Mouse (Mus musculus) kidney, postnatal 0 days (tissue): ENCODE measurements around the gene Vmn1r80. TPM values are rescaled to one million over a fixed set of nuclear protein-coding genes. Genes with fewer than 3 reads are reported as not detected.
"Not testable (repeated sequence)": the region's sequence is repeated elsewhere in the genome, so short reads cannot be mapped to it uniquely, and the experiment has no call there.

Source experiments
- ATAC-seq: fragments of 200-750 bp; cut with Nextera tagmentation; replicated peaks from 2 replicates; pipeline ENCODE4 v1.8.0; 2017; ENCODE audit warnings: low read depth, moderate number of reproducible peaks, moderate TSS enrichment, moderate library complexity; ENCODE audit not compliant: low FRiP score
- DNase-seq: peaks from one replicate; pipeline ENCODE4 v3.0.0-alpha.2; 2016; ENCODE audit warnings: low spot score
- H3K27ac ChIP-seq: fragments of 300-500 bp; sonication (generic); 2 replicates; pipeline ENCODE4 v1.5.1; 2014; ENCODE audit warnings: mild to moderate bottlenecking
- H3K27me3 ChIP-seq: fragments of 300-500 bp; sonication (generic); 2 replicates; pipeline ENCODE4 v1.6.1; 2014; ENCODE audit warnings: low read length, mixed read lengths; ENCODE audit not compliant: insufficient read depth
- H3K36me3 ChIP-seq: fragments of 300-500 bp; sonication (generic); 2 replicates; pipeline ENCODE4 v1.6.1; 2014; ENCODE audit warnings: low read length, mixed read lengths; ENCODE audit not compliant: insufficient read depth
- H3K4me1 ChIP-seq: fragments of 300-500 bp; sonication (generic); replicated peaks from 2 replicates; pipeline ENCODE4 v1.6.1; 2014; ENCODE audit warnings: antibody characterized with exemption, low read length, mixed read lengths; ENCODE audit not compliant: insufficient read depth
- H3K4me2 ChIP-seq: fragments of 300-500 bp; sonication (generic); 2 replicates; pipeline ENCODE4 v1.6.1; 2014; ENCODE audit warnings: mild to moderate bottlenecking, low read length, moderate library complexity, mixed read lengths
- H3K4me3 ChIP-seq: fragments of 300-500 bp; sonication (generic); replicated peaks from 2 replicates; pipeline ENCODE4 v1.5.1; 2014; ENCODE audit warnings: low read depth, low read length
- H3K9ac ChIP-seq: fragments of 300-500 bp; sonication (generic); 2 replicates; pipeline ENCODE4 v1.6.1; 2014; ENCODE audit warnings: low read depth, low read length
- H3K9me3 ChIP-seq: fragments of 300-500 bp; sonication (generic); replicated peaks from 2 replicates; pipeline ENCODE4 v1.6.1; 2016; ENCODE audit warnings: low read length, inconsistent platforms, mixed read lengths
- CTCF ChIP-seq: IDR thresholded peaks from 2 replicates; pipeline ENCODE4 v1.5.1; 2016; ENCODE audit warnings: antibody characterized with exemption, low read depth, mild to moderate bottlenecking, moderate library complexity
- WGBS: fragments of 180-500 bp; shearing (Covaris S2); extraction: QIAGEN DNeasy Blood & Tissue Kit; methylation state at CpG from one replicate; pipeline ENCODE4 v1.1.7; 2014; 5-methylcytosine and 5-hydroxymethylcytosine counted together
- polyA plus RNA-seq: library from polyadenylated mRNA; unstranded; fragments of >200 nt; fragmentation: Nextera tagmentation; extraction: Ambion mirVana; gene quantifications from 2 replicates; pipeline ENCODE4 v1.2.1, GENCODE M21; 2015

Gene Vmn1r80
- not detected in 2 replicates for polyA plus RNA-seq

- WGBS, result 83% methylated on average over 1 of the region's 1 CpGs
- DNase-seq, result no peak
- Histone ChIP-seq H3K27ac (no peak within 1 kb of the TSS), H3K4me1 (no peaks in the 10 kb centered on the region), H3K9ac (no peak within 1 kb of the TSS), H3K9me3 (no peaks in the 10 kb centered on the region), H3K4me3 (no peak within 1 kb of the TSS), H3K27me3 (no peaks in the 10 kb centered on the region), H3K4me2 (no peak within 1 kb of the TSS), H3K36me3 (no peaks in the 10 kb centered on the region)
- TF ChIP-seq CTCF, result no peak
- ATAC-seq, result no peak
Observed at GRCm38 (mm10) chr7:12188986-12189385, at the start of gene Vmn1r80. TSS of gene Vmn1r80 (plus strand) at chr7:12189286.

DNA sequence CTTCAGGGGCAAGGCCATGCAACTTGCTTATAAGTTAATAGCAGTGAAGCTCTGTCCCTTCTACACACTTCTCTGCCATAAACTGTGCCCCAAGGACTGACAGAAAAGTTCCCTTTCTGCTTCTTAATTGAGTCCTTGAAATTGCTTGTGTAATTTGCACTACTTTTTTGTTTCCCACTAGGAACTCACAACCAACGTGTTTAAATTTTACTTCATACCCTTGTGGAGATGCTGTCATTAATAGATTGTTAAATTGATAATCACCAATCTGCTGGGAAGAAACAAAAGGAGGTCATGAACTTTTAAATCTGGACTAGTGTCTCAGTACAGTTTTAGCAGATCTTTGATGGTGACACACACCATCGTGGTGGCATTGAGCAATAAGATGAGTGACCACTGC is 39.1 kb upstream of the Vmn1r80 start, which contains the start of gene Vmn1r78:
TSS of gene Vmn1r78 (plus strand) at position 301 of the 400 bp plus-strand sequence.
- no peak for DNase-seq
- Histone ChIP-seq H3K36me3 (no peaks in the 10 kb centered on the region), H3K9ac (no peak within 1 kb of the TSS), H3K4me2 (no peak within 1 kb of the TSS), H3K4me1 (no peaks in the 10 kb centered on the region), H3K9me3 (no peaks in the 10 kb centered on the region), H3K27me3 (no peaks in the 10 kb centered on the region), H3K4me3 (no peak within 1 kb of the TSS), H3K27ac (no peak within 1 kb of the TSS)
- TF ChIP-seq CTCF, result no peak
- no peak for ATAC-seq
- 53% methylated on average over 2 of the region's 2 CpGs for WGBS

DNA sequence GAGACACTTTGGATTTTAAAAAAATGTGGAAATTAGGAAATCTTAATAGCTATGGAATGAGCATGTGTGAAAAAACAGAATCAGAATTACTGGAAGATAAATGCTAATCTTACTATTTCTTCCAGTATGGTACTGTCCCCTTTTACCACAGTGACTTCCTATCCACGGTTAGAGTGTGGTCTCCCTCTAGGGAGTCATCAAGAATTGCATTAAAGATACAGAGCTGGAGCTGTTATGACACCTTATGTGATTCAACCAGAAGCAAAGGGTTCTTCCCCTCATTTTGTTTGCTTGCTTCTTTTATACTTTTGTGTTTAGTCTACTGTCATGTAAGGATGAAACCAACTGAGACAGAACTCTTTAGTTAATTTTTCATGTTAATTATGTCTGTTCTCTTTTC is 32.6 kb upstream of the Vmn1r80 start:
- WGBS, result 17% methylated on average over 1 of the region's 1 CpGs

GRCm38 (mm10) chr7:12170979-12171378 is 18.1 kb upstream of the Vmn1r80 start, which contains the start of gene Vmn1r79:
TSS of gene Vmn1r79 (plus strand) at chr7:12171279.
- not testable (repeated sequence) for H3K27me3 ChIP-seq, ATAC-seq, DNase-seq, H3K4me2 ChIP-seq, H3K9me3 ChIP-seq, H3K4me1 ChIP-seq, H3K27ac ChIP-seq, H3K9ac ChIP-seq, H3K4me3 ChIP-seq, H3K36me3 ChIP-seq

More for the DNA sequence above, 32.6 kb upstream of the Vmn1r80 start:
- H3K36me3 ChIP-seq, DNase-seq, H3K4me1 ChIP-seq, H3K27ac ChIP-seq, ATAC-seq, H3K4me3 ChIP-seq, H3K27me3 ChIP-seq, H3K4me2 ChIP-seq, H3K9me3 ChIP-seq, H3K9ac ChIP-seq: not testable (repeated sequence)

DNA sequence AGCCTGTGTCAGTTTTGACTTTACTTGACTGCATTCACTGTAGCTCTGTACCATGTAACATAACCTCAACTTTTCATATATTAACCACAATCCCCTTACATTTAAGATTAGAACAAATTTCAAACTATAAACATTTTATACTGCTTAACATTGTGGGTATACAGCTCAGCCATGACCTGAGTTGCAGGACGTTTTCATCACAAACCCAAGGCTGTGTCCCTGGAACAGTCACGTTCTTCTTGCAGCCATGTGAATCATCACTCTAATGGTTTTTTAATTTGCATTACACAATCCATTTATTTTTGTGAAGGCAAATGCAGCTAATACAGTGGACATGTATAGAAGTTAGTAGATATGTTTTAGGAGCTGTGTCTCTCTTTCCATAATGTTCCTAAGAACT is 16.2 kb upstream of the Vmn1r80 start:
- not testable (repeated sequence) for DNase-seq, H3K36me3 ChIP-seq, ATAC-seq, H3K4me1 ChIP-seq, H3K27ac ChIP-seq, H3K27me3 ChIP-seq, H3K4me3 ChIP-seq, H3K4me2 ChIP-seq, H3K9ac ChIP-seq, H3K9me3 ChIP-seq
- WGBS, result 59% methylated on average over 2 of the region's 2 CpGs

GRCm38 (mm10) chr7:12204141-12204540 is 15.1 kb downstream of the Vmn1r80 start:
- no peaks in the 10 kb centered on the region for H3K9me3 ChIP-seq
- 66% methylated on average over 2 of the region's 2 CpGs for WGBS
- H3K4me1 ChIP-seq, result no peaks in the 10 kb centered on the region
- TF ChIP-seq CTCF, result no peak
- H3K4me3 ChIP-seq, result no peak overlapping the region
- no peaks in the 10 kb centered on the region for H3K36me3 ChIP-seq
- ATAC-seq (no peak), DNase-seq (no peak)
- H3K27ac ChIP-seq, result no peak overlapping the region
- no peak overlapping the region for H3K4me2 ChIP-seq
- no peak overlapping the region for H3K9ac ChIP-seq
- H3K27me3 ChIP-seq, result no peaks in the 10 kb centered on the region

Other genes starting within 250 kb of the Vmn1r80 start
- gene Vmn1r77, start 152.5 kb upstream of the Vmn1r80 start, polyA plus RNA-seq, result not detected in 2 replicates
- not detected in 2 replicates for gene Vmn1r78, start 39.0 kb upstream of the Vmn1r80 start, polyA plus RNA-seq
- gene Vmn1r79, start 18.0 kb upstream of the Vmn1r80 start, polyA plus RNA-seq, result not detected in 2 replicates
- not detected in 2 replicates for gene Vmn1r81, start 79.0 kb downstream of the Vmn1r80 start, polyA plus RNA-seq
- not detected in 2 replicates for gene Vmn1r82, start 111.1 kb downstream of the Vmn1r80 start, polyA plus RNA-seq
- not detected in 2 replicates for gene Vmn1r83, start 140.2 kb downstream of the Vmn1r80 start, polyA plus RNA-seq
- gene Vmn1r84, start 180.0 kb downstream of the Vmn1r80 start, polyA plus RNA-seq, result not detected in 2 replicates
- 3.9 and 4.3 TPM in 2 replicates for gene Zfp551, start 233.5 kb downstream of the Vmn1r80 start, polyA plus RNA-seq